Mouse (Mus musculus) heart, embryonic 12.5 days (tissue): Measurements from ENCODE around the gene Mapkap1. TPM values are rescaled to one million over a fixed set of nuclear protein-coding genes. Genes with fewer than 3 reads are reported as not detected.
A peak's percentile ranks its signal among the peaks of the same experiment; 100 is the strongest.

Source experiments
- ATAC-seq: fragments of 200-750 bp; cut with Nextera tagmentation; 2 replicates; pipeline ENCODE4 v1.8.0; 2017; ENCODE audit warnings: moderate TSS enrichment, moderate library complexity; ENCODE audit not compliant: insufficient number of reproducible peaks, low FRiP score
- H3K27ac ChIP-seq: fragments of 300-500 bp; sonication (generic); 2 replicates; pipeline ENCODE4 v1.5.1; 2016; ENCODE audit warnings: mild to moderate bottlenecking, moderate library complexity; ENCODE audit not compliant: poor library complexity, severe bottlenecking
- H3K27me3 ChIP-seq: fragments of 300-500 bp; sonication (generic); replicated peaks from 2 replicates; pipeline ENCODE4 v1.6.1; 2016; ENCODE audit warnings: mild to moderate bottlenecking, moderate library complexity
- H3K36me3 ChIP-seq: fragments of 300-500 bp; sonication (generic); 2 replicates; pipeline ENCODE4 v1.6.1; 2016; ENCODE audit warnings: mild to moderate bottlenecking, moderate library complexity
- H3K4me1 ChIP-seq: fragments of 300-500 bp; sonication (generic); replicated peaks from 2 replicates; pipeline ENCODE4 v1.6.1; 2016; ENCODE audit warnings: mild to moderate bottlenecking
- H3K4me2 ChIP-seq: fragments of 300-500 bp; sonication (generic); 2 replicates; pipeline ENCODE4 v1.6.1; 2016; ENCODE audit warnings: mild to moderate bottlenecking, moderate library complexity
- H3K4me3 ChIP-seq: fragments of 300-500 bp; sonication (generic); 2 replicates; pipeline ENCODE4 v1.5.1; 2016; ENCODE audit warnings: mild to moderate bottlenecking
- H3K9ac ChIP-seq: fragments of 300-500 bp; sonication (generic); 2 replicates; pipeline ENCODE4 v1.6.1; 2016; ENCODE audit warnings: mild to moderate bottlenecking, moderate library complexity
- H3K9me3 ChIP-seq: fragments of 300-500 bp; sonication (generic); replicated peaks from 2 replicates; pipeline ENCODE4 v1.6.1; 2016; ENCODE audit warnings: mild to moderate bottlenecking, moderate library complexity
- WGBS: fragments of 180-500 bp; shearing (Covaris S2); methylation state at CpG from one replicate; pipeline ENCODE4 v1.1.7; 2016; 5-methylcytosine and 5-hydroxymethylcytosine counted together
- polyA plus RNA-seq: library from polyadenylated mRNA; unstranded; fragments of >200 nt; fragmentation: Nextera tagmentation; extraction: Ambion mirVana; gene quantifications from 2 replicates; pipeline ENCODE4 v1.2.1, GENCODE M21; 2016

Gene Mapkap1
- polyA plus RNA-seq, 1 experiment from 2014 or later: 63.4 TPM

- Histone ChIP-seq H3K4me1 (peaks cover 56% of the 10 kb centered on the region), H3K9me3 (no peaks in the 10 kb centered on the region), H3K27me3 (no peaks in the 10 kb centered on the region), H3K27ac (0 out of 2 replicates have a peak overlapping the region, but pooled peaks have one; percentile 11), H3K9ac (no peak overlapping the region), H3K4me3 (no peak overlapping the region), H3K36me3 (no peaks in the 10 kb centered on the region), H3K4me2 (no peak overlapping the region)
- 34% methylated on average over 6 of the region's 6 CpGs for WGBS
- no peak for ATAC-seq
These were observed 147.1 kb downstream of the Mapkap1 start for GRCm38 (mm10) chr2:34553580-34554231.

GRCm38 (mm10) chr2:34560146-34560545 lies 153.6 kb downstream of the Mapkap1 start:
- Histone ChIP-seq H3K9ac (no peak overlapping the region), H3K27ac (no peak overlapping the region), H3K36me3 (no peaks in the 10 kb centered on the region), H3K4me3 (no peak overlapping the region), H3K9me3 (no peaks in the 10 kb centered on the region), H3K27me3 (no peaks in the 10 kb centered on the region), H3K4me2 (no peak overlapping the region), H3K4me1 (peaks cover 38% of the 10 kb centered on the region)
- WGBS: 86% methylated on average over 5 of the region's 5 CpGs
- no peak for ATAC-seq

- no peak overlapping the region for H3K9ac ChIP-seq
- H3K4me1 ChIP-seq: peaks cover 30% of the 10 kb centered on the region
- ATAC-seq: no peak
- no peaks in the 10 kb centered on the region for H3K36me3 ChIP-seq
- H3K27me3 ChIP-seq: no peaks in the 10 kb centered on the region
- H3K4me3 ChIP-seq: no peak overlapping the region
- H3K9me3 ChIP-seq: no peaks in the 10 kb centered on the region
- peak overlapping the region; percentile 13 for H3K4me2 ChIP-seq
- WGBS: 34% methylated on average over 12 of the region's 12 CpGs
- H3K27ac ChIP-seq: peak overlapping the region; percentile 90
These were observed 156.6 kb downstream of the Mapkap1 start for GRCm38 (mm10) chr2:34563089-34563694.

GRCm38 (mm10) chr2:34563865-34564264 lies 157.3 kb downstream of the Mapkap1 start:
- Histone ChIP-seq H3K9me3 (no peaks in the 10 kb centered on the region), H3K4me3 (no peak overlapping the region), H3K36me3 (no peaks in the 10 kb centered on the region), H3K4me2 (no peak overlapping the region), H3K9ac (no peak overlapping the region), H3K27ac (peak overlapping the region; percentile 90), H3K27me3 (no peaks in the 10 kb centered on the region), H3K4me1 (peaks cover 31% of the 10 kb centered on the region)
- ATAC-seq: no peak

- no peak overlapping the region for H3K4me2 ChIP-seq
- H3K27me3 ChIP-seq: no peaks in the 10 kb centered on the region
- no peaks in the 10 kb centered on the region for H3K36me3 ChIP-seq
- H3K9me3 ChIP-seq: no peaks in the 10 kb centered on the region
- no peak for ATAC-seq
- no peak overlapping the region for H3K4me3 ChIP-seq
- no peak overlapping the region for H3K27ac ChIP-seq
- H3K4me1 ChIP-seq: peaks cover 50% of the 10 kb centered on the region
- 64% methylated on average over 4 of the region's 4 CpGs for WGBS
- no peak overlapping the region for H3K9ac ChIP-seq
These were observed 159.6 kb downstream of the Mapkap1 start for GRCm38 (mm10) chr2:34566146-34566545.

- no peak overlapping the region for H3K4me2 ChIP-seq
- ATAC-seq: no peak
- no peak overlapping the region for H3K27ac ChIP-seq
- no peak overlapping the region for H3K9ac ChIP-seq
- H3K36me3 ChIP-seq: no peaks in the 10 kb centered on the region
- no peaks in the 10 kb centered on the region for H3K27me3 ChIP-seq
- H3K4me1 ChIP-seq: peaks cover 49% of the 10 kb centered on the region
- H3K9me3 ChIP-seq: no peaks in the 10 kb centered on the region
- H3K4me3 ChIP-seq: no peak overlapping the region
- WGBS: 78% methylated on average over 1 of the region's 1 CpGs
These were observed 160.0 kb downstream of the Mapkap1 start for GRCm38 (mm10) chr2:34566601-34567000.

GRCm38 (mm10) chr2:34569131-34569530 lies 162.6 kb downstream of the Mapkap1 start:
- 54% methylated on average over 5 of the region's 5 CpGs for WGBS
- peaks cover 30% of the 10 kb centered on the region for H3K4me1 ChIP-seq
- ATAC-seq: no peak
- H3K27ac ChIP-seq: 0 out of 2 replicates have a peak overlapping the region, but pooled peaks have one; percentile 19
- no peaks in the 10 kb centered on the region for H3K36me3 ChIP-seq
- H3K4me3 ChIP-seq: no peak overlapping the region
- no peak overlapping the region for H3K9ac ChIP-seq
- H3K27me3 ChIP-seq: no peaks in the 10 kb centered on the region
- H3K9me3 ChIP-seq: no peaks in the 10 kb centered on the region
- no peak overlapping the region for H3K4me2 ChIP-seq

- H3K27me3 ChIP-seq: no peaks in the 10 kb centered on the region
- H3K36me3 ChIP-seq: no peaks in the 10 kb centered on the region
- 44% methylated on average over 6 of the region's 6 CpGs for WGBS
- no peak overlapping the region for H3K4me2 ChIP-seq
- no peak for ATAC-seq
- no peaks in the 10 kb centered on the region for H3K9me3 ChIP-seq
- no peak overlapping the region for H3K9ac ChIP-seq
- H3K4me1 ChIP-seq: peaks cover 30% of the 10 kb centered on the region
- H3K27ac ChIP-seq: no peak overlapping the region
- no peak overlapping the region for H3K4me3 ChIP-seq
These were observed 163.8 kb downstream of the Mapkap1 start for GRCm38 (mm10) chr2:34570378-34570777.

- no peak for ATAC-seq
- peaks cover 28% of the 10 kb centered on the region for H3K4me1 ChIP-seq
- H3K9me3 ChIP-seq: no peaks in the 10 kb centered on the region
- WGBS: 33% methylated on average over 1 of the region's 1 CpGs
- no peak overlapping the region for H3K4me2 ChIP-seq
- no peak overlapping the region for H3K4me3 ChIP-seq
- no peak overlapping the region for H3K9ac ChIP-seq
- no peak overlapping the region for H3K27ac ChIP-seq
- no peaks in the 10 kb centered on the region for H3K27me3 ChIP-seq
- no peaks in the 10 kb centered on the region for H3K36me3 ChIP-seq
These were observed 164.5 kb downstream of the Mapkap1 start for GRCm38 (mm10) chr2:34571096-34571495.

- no peak overlapping the region for H3K27ac ChIP-seq
- H3K36me3 ChIP-seq: no peaks in the 10 kb centered on the region
- no peaks in the 10 kb centered on the region for H3K9me3 ChIP-seq
- H3K9ac ChIP-seq: no peak overlapping the region
- ATAC-seq: no peak
- H3K4me2 ChIP-seq: no peak overlapping the region
- WGBS: 80% methylated on average over 4 of the region's 4 CpGs
- H3K27me3 ChIP-seq: no peaks in the 10 kb centered on the region
- no peak overlapping the region for H3K4me3 ChIP-seq
- peaks cover 28% of the 10 kb centered on the region for H3K4me1 ChIP-seq
These were observed 166.5 kb downstream of the Mapkap1 start for GRCm38 (mm10) chr2:34573073-34573472.

GRCm38 (mm10) chr2:34588546-34588945 lies 182.0 kb downstream of the Mapkap1 start:
- Histone ChIP-seq H3K4me1 (peaks cover 29% of the 10 kb centered on the region), H3K9me3 (no peaks in the 10 kb centered on the region), H3K4me2 (no peak overlapping the region), H3K27me3 (no peaks in the 10 kb centered on the region), H3K27ac (no peak overlapping the region), H3K4me3 (no peak overlapping the region), H3K9ac (no peak overlapping the region), H3K36me3 (peaks cover 24% of the 10 kb centered on the region)
- WGBS: 66% methylated on average over 8 of the region's 8 CpGs
- ATAC-seq: no peak
